Mouse (Mus musculus) spleen, adult 2 months (tissue): Measurements from ENCODE around the gene Tmem35b.

ENCODE experiments used
- CTCF ChIP-seq: fragments of 200-500 bp; IDR thresholded peaks from 2 replicates; pipeline ENCODE4 v1.5.1; 2011; ENCODE audit warnings: mild to moderate bottlenecking, inconsistent platforms; ENCODE audit not compliant: insufficient read depth, insufficient read length, insufficient replicate concordance; ENCODE audit errors: extremely low read depth
- POLR2A ChIP-seq: fragments of 200-500 bp; IDR thresholded peaks from 2 replicates; pipeline ENCODE4 v1.6.1; 2011; ENCODE audit warnings: low read depth, low read length, inconsistent platforms

DNA sequence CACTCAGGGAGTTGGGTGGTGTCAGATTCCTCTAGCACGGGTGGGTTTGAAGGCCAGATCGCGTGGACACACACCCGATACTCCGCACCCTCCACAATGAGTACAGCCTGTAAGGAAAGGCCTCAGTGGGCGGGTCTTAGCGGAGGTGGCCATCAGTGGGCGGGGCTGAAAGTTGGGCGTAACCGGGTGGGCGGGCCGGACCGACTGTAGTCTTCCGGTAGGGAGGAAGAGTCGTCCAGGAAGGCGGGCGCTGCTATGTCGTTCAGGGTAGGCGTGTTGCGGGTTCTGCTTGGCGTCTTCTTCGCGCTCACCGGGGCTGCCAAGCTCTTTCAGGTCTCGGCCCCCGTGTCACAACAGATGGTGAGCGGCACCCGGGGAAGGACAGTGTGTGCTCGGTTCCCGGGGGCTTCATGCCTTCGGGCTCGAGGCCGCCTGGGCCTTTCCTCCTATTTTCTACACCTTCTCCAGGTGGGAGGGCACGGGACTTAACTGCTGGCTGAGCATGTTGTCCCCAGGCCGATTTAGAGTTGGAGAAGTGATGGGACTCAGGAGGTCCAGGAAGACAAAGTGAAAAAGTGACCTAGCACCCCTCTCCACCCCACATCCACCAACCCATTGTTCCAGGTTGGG lies 2.5 kb downstream of the Tmem35b start:
- TF ChIP-seq CTCF: no peak
- peak; percentile 66 for TF ChIP-seq POLR2A
